Mouse (Mus musculus) cerebellum, adult 8-10 months (tissue): ENCODE measurements around the gene Hacd2.

Experiments
- DNase-seq: peaks from one replicate; pipeline ENCODE4 v3.0.0; 2022

Hacd2 gene

GRCm38 (mm10) chr16:35127270-35127669 lies 105.0 kb downstream of the Hacd2 start:
- no peak for DNase-seq

DNA sequence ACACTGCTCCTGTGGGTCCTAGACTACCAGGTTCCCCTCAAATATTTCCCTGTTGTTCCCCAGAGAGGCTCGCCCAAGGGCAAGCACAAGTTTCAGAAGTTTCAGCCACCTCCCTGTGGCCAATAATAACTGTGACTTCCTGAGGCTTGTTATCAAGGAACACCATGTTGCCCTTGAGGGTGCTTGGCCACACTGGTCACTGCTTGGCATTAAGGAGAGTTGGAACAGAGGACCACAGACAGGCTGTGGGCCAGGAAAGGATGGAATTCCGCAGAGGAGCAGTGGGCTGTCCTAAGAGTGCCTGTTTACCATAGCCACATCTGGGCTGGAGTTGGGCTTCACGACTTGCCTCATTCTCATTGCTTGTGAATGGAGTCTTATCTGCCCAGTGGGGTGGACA lies 107.9 kb downstream of the Hacd2 start:
- no peak for DNase-seq

GRCm38 (mm10) chr16:35139416-35139815 lies 117.2 kb downstream of the Hacd2 start:
- no peak for DNase-seq

DNA sequence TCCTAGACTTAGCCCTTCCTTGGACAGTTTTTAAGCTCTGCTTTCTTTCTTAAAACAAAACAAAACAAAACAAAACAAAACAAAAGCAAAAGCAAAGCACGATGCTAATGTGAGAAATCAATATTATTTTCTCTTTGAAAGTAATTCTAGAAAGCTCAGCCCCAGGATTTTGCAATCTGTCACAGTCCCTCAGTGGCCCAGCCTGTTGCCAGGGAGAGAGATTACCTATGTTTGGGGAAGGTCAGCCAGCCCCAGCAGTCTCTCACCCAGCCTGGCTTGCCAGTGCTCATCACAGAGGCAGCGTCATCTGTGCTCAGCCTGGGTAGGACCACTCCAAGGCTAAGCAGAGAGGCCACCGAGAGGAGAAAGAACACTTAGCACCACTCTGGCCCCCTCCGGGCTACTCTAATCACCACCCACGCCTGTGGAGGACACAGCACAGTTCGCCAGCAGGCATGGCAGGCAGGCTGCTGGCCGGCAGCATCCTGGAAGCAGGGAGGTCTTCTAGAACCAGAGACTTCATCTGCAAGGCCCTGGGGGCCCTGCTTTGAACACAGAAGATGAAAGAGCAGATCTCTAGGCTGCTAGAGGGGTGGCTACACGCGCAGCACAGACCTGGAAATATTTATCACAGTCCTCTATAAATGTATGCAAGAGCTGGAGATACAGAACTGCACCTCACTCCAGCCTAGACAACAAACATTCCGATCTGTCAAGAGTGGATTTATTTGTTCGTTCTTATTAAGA lies 117.8 kb downstream of the Hacd2 start:
- no peak for DNase-seq

GRCm38 (mm10) chr16:35140620-35140975 lies 118.4 kb downstream of the Hacd2 start:
- DNase-seq = no peak

DNA sequence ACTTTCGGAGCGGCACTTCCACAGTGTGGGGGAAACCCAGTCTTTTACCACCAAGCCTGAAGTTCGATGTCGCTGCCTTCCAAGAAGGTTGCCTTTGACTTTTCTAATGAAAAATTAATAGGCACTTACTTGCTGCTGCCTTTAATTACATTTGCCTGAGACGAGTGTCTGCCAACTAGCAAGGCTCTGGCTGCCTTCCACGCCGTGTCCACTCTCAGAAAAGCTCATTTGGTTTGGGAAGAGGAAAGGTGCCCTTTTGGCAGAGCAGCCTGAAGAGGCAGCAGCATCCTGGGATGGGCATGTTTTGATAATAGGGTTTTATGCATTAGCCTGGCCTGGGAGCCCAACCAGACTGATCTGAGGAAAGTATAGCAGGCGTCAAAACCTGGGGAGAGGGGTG lies 119.6 kb downstream of the Hacd2 start:
- DNase-seq = no peak

- no peak for DNase-seq
Observed at GRCm38 (mm10) chr16:35146153-35146552, 123.9 kb downstream of the Hacd2 start.

- no peak for DNase-seq
Observed at GRCm38 (mm10) chr16:35153146-35153755, 131.0 kb downstream of the Hacd2 start.

DNA sequence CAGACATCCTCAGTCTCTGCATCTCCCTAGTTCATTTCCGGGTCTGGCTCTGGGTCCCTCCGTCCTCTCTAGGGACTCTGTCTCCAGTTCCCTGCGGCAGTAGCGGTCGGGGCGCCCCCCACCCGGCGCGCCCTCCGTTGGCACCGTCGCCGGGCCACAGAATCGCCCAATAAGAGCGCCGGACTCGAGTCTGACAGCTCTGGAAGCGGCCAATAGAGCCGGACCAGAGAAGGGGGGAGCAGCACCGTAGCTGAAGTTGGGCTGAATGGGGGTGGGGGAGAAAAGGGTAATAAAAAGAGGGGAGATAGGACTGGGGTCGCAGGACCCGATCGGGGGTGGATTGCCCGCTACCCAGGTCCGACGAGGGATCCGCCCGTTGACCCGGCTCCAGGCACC lies 132.0 kb downstream of the Hacd2 start:
- peak; percentile 48 for DNase-seq

DNA sequence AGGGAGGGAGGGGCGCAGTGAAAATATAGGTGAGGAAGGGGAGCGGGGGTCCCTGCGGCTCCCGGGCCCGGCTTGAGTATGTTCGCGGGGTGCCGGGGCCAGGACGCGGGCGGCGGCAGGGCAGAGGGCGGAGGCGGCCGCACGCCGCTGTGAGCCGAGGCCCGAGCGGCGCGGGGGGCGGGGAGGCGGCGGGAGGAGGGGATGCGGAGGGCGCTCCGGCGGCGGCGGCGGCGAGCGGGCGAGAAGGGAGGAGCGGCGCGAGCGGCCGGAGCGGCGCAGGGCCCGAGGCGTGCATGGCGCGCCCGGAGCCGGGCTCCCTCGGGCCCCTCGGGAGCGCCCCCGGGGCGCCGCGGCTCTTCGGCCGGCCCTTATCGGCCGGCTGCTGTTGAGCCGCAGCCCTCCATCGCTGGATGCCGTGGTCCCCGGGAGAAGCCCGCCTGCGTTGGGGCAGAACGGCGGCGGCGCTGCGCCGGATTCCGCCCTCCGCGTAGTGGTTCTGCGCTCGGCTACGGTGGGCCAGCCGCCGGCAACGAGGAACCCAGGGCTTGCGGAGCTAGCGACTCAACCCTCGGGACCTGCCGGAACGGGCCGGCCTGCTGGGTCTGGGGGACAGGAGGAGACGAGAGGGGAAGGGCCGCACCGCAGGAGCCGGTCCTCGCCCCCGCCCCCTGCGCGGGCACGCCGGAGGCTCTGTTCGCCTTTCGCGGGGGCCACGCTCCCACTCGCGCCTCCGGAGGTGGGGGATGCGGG lies 132.6 kb downstream of the Hacd2 start, which contains the start of gene Adcy5:
Gene Adcy5 (plus strand): TSS at position 237 of the 750 bp plus-strand sequence.
- peak; percentile 30 for DNase-seq

GRCm38 (mm10) chr16:35155391-35156305 lies 133.4 kb downstream of the Hacd2 start:
- DNase-seq = peak; percentile 50

GRCm38 (mm10) chr16:35156306-35156695 lies 134.1 kb downstream of the Hacd2 start:
- DNase-seq = peak; percentile 30

DNA sequence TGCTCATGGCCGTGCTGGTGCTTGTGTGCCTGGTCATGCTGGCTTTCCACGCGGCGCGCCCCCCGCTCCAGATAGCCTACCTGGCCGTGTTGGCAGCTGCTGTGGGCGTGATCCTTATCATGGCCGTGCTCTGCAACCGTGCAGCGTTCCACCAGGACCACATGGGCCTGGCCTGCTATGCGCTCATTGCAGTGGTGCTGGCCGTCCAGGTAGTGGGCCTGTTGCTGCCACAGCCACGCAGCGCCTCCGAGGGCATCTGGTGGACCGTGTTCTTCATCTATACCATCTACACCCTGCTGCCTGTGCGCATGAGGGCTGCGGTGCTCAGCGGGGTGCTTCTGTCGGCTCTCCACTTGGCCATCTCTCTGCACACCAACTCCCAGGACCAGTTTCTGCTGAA lies 134.6 kb downstream of the Hacd2 start:
- DNase-seq = no peak
